ENCODE assay signal across 8 mouse cellular contexts in genomic region chr3:86761095-86762035, GRCm38 (mm10).
DNase-seq lines count a peak whose midpoint lies in the region.

No protein-coding gene starts in this region.

- intact Hi-C loops in gastrocnemius, postnatal 36 days (cut with DNase I) = loop anchor here (10.0 kb wide), 2 partner anchors 217 to 437 kb away; partner anchors contain the start of gene Mab21l2
- intact Hi-C loops in heart, postnatal 14 days (cut with DNase I) = loop anchor here (2.0 to 5.0 kb wide), 3 partner anchors 214 to 493 kb away; partner anchors contain the start of gene Mab21l2

- peak; percentile 62 for DNase-seq in gastrocnemius, adult 18-20 months (ENCODE audit: low spot score)
- DNase-seq in gastrocnemius, postnatal 36 days = no peak
- peak; percentile 87 for DNase-seq in adipocyte (ENCODE audit: low spot score)
- peak; percentile 86 for DNase-seq in embryo, embryonic 11 days
- peak; percentile 52 to 80 for DNase-seq in heart, postnatal 14 days
- peak; percentile 88 for DNase-seq in layer of hippocampus, adult 11-12 months (ENCODE audit: low spot score)
- DNase-seq in lung, postnatal 10 days = peak; percentile 82
- peak; percentile 80 for DNase-seq in right cerebral cortex, adult 18-20 months

Comparison
In these comparisons a context has a peak if more than half of its experiments do, and no peak if none do; other contexts are left out.
1. DNase-seq: peak in gastrocnemius, adult 18-20 months (single experiment), adipocyte (single experiment), embryo, embryonic 11 days (single experiment), heart, postnatal 14 days (2 of 2), layer of hippocampus, adult 11-12 months (single experiment), lung, postnatal 10 days (single experiment) and right cerebral cortex, adult 18-20 months (single experiment); none in gastrocnemius, postnatal 36 days (0 of 2).